Mouse (Mus musculus): ENCODE measurements around the gene Mdh1b. TPM values are rescaled to one million over a fixed set of nuclear protein-coding genes. Genes with fewer than 3 reads are reported as not detected.

Mdh1b gene
- polyA plus RNA-seq, 1 experiment from 2014 or later: 0.77 TPM

DNA sequence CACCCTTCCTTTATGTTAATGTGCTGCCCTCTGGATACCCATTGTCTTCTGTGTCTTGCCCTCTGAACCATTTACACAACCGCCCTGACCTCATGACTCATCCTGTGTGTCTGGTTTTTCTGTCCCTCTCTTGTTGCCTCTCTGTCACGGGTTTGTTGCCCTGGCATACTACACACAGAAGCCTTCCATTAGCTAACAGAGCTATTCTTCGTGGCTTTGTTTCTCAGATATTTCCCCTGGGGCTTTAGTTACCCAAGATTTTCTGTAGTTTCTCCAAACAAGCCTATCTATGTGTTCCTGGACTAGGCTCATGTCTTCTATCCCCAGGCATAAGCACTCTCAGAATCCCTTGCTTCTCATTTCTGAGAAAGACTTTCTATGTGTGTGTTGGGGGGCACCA, 21.2 kb downstream of the Mdh1b start:
- ATAC-seq (ENCODE audit: borderline replicate concordance, extremely low read depth, low FRiP score, low TSS enrichment): no peak
- Histone ChIP-seq H3K36me3 (no peaks in the 10 kb centered on the region), H3K4me2 (no peak overlapping the region), H3K9me3 (no peaks in the 10 kb centered on the region), H3K27ac (no peak overlapping the region), H3K27me3 (no peaks in the 10 kb centered on the region), H3K9ac (no peak overlapping the region), H3K4me3 (no peak overlapping the region), H3K4me1 (no peaks in the 10 kb centered on the region; the same call in 1 of the 2 replicates)
- WGBS: 70% methylated on average over 3 of the region's 3 CpGs

DNA sequence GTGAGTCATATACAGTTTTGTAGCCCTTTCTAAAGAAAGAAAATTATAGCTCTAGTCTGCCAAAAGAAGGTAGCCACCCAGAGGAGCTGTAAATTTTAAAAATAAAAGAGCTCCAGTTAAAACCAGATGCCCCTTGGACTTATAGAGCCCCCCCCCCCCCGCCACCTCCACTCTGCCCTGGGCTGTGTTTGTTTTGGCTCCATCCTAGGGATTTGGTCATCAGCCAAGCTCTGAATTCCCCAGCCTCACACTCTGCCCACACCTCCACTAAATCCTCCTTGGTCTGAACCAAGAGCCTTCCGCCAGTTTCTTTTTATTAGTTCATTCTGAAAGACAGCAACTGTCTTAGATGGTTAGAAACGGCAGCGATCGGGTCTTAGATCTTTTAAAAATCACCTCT, 24.4 kb downstream of the Mdh1b start:
- H3K27me3 ChIP-seq: no peaks in the 10 kb centered on the region
- H3K9me3 ChIP-seq: no peaks in the 10 kb centered on the region
- H3K36me3 ChIP-seq: no peaks in the 10 kb centered on the region
- H3K9ac ChIP-seq: no peak overlapping the region
- H3K4me2 ChIP-seq: no peak overlapping the region
- no peak; the same call in 1 of the 2 replicates for ATAC-seq (ENCODE audit: borderline replicate concordance, extremely low read depth, low FRiP score, low TSS enrichment)
- no peaks in the 10 kb centered on the region; the same call in 1 of the 2 replicates for H3K4me1 ChIP-seq
- no peak overlapping the region for H3K4me3 ChIP-seq
- no peak overlapping the region; the same call in 1 of the 2 replicates for H3K27ac ChIP-seq
- 49% methylated on average over 5 of the region's 5 CpGs for WGBS

DNA sequence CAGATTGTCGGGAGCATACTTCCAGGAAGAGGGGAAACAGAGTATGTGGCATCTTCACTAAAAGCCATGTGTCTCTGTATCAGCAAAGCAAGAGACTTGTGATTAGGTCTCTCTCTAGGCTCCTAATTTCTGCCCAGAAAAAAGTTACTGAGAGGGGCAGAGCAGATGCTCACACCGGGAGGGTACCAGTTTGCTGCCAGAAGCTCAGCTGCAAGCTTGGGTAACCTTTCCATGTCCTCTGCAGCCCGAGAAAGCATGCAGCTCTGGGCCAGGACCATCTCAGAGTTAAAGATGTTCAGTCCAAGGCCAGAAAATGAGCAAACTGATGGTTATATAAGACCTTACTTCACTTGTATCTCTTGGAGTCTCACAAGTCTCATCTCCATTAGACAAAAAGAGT, 33.3 kb downstream of the Mdh1b start:
- ATAC-seq (ENCODE audit: borderline replicate concordance, extremely low read depth, low FRiP score, low TSS enrichment): no peak
- Histone ChIP-seq H3K27ac (no peak overlapping the region), H3K27me3 (no peaks in the 10 kb centered on the region), H3K4me2 (no peak overlapping the region), H3K9ac (no peak overlapping the region), H3K4me1 (no peaks in the 10 kb centered on the region), H3K4me3 (no peak overlapping the region), H3K9me3 (no peaks in the 10 kb centered on the region), H3K36me3 (no peaks in the 10 kb centered on the region)
- 64% methylated on average over 3 of the region's 3 CpGs for WGBS

DNA sequence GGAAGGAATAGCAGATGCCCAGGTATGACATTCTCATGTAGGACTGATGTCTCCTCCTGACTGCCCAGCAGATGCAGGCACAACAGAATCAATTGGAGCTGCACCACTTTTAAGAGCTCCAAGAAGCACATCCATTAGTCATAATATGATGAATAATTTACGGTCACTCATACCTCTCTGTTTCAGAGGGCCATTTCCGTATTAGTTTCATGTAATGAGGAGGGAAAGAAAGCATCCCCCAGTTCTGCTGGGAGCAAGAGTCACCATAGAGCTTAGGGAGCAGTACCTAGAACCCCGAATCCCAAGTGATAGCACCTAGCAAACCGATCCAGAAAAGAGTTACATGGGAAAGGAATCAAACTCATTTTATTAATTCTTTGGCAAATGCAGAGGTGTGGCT, 43.3 kb downstream of the Mdh1b start, which contains the start of gene Dytn:
Gene Dytn, minus strand, starts transcription at position 101 of the 400 bp plus-strand sequence.
- 87% methylated on average over 4 of the region's 4 CpGs for whole genome bisulfite sequencing
- Histone ChIP-seq H3K36me3 (no peaks in the 10 kb centered on the region), H3K9me3 (no peaks in the 10 kb centered on the region), H3K4me1 (no peaks in the 10 kb centered on the region), H3K9ac (no peak within 1 kb of the TSS), H3K4me2 (no peak within 1 kb of the TSS), H3K27me3 (no peaks in the 10 kb centered on the region), H3K4me3 (no peak within 1 kb of the TSS), H3K27ac (no peak within 1 kb of the TSS)
- no peak for ATAC-seq (ENCODE audit: borderline replicate concordance, extremely low read depth, low FRiP score, low TSS enrichment)

DNA sequence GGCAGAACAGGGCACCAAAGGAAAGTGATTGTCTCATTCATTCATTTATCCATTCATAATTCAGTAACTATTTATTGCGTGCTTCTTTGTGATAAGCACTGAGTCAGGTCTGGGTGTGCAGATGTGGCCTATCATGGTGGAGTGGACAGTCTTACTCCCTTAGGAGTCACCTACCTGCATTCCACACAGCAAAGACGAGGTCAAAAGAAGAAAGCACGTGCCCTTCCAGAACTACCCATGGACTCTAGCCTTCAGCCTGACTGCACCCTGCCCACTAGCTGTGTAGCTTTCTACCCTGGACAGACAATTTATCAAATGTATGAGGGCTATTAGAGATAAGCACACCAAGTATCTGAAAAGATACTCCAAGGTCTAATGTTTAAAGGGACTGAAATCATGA, 54.1 kb downstream of the Mdh1b start:
- ATAC-seq (ENCODE audit: borderline replicate concordance, extremely low read depth, low FRiP score, low TSS enrichment): no peak
- WGBS: 77% methylated on average over 3 of the region's 3 CpGs

DNA sequence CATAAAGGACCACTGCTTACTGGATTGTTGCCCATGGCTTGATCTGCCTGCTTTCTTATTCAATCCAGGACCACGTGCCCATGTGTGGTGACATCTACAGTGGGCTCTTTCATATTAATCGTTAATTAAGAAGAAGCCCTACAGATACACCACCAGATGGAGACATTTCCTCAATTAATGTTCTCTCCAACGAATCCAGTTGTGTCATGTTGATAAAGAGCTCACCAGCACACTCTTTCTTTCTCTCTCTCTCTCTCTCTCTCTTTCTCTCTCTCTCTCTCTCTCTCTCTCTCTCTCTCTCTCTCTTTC, 61.3 kb downstream of the Mdh1b start:
- WGBS: 4% methylated on average over 3 of the region's 3 CpGs
- H3K9ac ChIP-seq: no peak overlapping the region

More for the DNA sequence above, 54.1 kb downstream of the Mdh1b start:
- Histone ChIP-seq H3K4me2 (no peak overlapping the region), H3K4me3 (no peak overlapping the region), H3K9me3 (no peaks in the 10 kb centered on the region), H3K36me3 (no peaks in the 10 kb centered on the region), H3K27me3 (no peaks in the 10 kb centered on the region), H3K4me1 (no peaks in the 10 kb centered on the region), H3K27ac (no peak overlapping the region), H3K9ac (no peak overlapping the region)

DNA sequence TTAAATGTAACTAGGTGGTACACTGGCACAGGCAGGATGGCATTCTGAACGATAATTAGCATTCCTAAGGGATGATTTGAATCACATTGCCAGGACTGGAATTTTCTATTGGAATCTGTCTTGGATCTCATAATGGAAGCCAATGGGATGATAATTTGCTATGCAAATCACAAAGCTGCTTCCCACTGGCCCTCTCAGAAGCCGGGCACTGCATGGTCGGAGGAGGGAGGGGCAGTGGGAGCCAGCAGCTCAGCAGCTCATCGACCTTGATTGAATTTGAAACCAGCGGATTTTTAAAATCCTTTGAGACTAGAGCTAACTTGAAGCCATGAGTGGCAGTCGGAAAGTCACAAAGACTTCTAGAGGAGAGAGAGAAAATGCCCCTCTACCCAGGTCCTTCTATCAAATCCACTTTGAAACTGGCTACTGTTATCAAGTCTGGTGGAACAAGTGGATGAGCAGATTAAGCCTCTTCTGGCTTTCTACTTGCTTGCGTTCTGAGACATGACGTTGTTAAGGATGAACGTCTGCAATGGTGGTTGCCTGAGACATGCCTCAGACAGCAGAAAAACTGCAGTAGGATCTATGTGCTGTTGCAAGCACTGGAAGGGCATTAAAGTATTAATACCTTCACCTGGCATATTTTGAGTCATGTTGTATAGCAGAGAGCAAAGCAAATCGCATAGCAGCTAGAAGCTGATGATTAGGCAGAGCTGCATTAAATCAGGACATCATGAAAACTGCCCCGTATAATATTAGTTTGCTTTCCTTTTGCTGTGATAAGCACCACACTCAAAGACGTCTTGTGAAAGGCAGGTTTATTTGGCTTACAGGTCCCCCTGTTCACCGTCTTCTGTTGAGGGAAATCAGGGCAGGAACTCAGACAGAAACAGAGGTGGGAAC, 61.9 kb downstream of the Mdh1b start:
- no peaks in the 10 kb centered on the region for H3K4me1 ChIP-seq
- 0 out of 2 replicates have a peak overlapping the region, but pooled peaks have one; percentile 22 for H3K4me2 ChIP-seq
- H3K27ac ChIP-seq: no peak overlapping the region
- H3K9ac ChIP-seq: no peak overlapping the region
- no peaks in the 10 kb centered on the region for H3K36me3 ChIP-seq
- no peaks in the 10 kb centered on the region for H3K9me3 ChIP-seq
- no peak for ATAC-seq (ENCODE audit: borderline replicate concordance, extremely low read depth, low FRiP score, low TSS enrichment)
- peaks cover 9% of the 10 kb centered on the region; the same call in 1 of the 2 replicates for H3K27me3 ChIP-seq
- WGBS: 25% methylated on average over 13 of the region's 13 CpGs
- H3K4me3 ChIP-seq: no peak overlapping the region

More for the DNA sequence above, 61.3 kb downstream of the Mdh1b start:
- no peak for ATAC-seq (ENCODE audit: borderline replicate concordance, extremely low read depth, low FRiP score, low TSS enrichment)
- Histone ChIP-seq H3K4me2 (0 out of 2 replicates have a peak overlapping the region, but pooled peaks have one; percentile 22), H3K4me3 (no peak overlapping the region), H3K4me1 (no peaks in the 10 kb centered on the region), H3K9me3 (no peaks in the 10 kb centered on the region), H3K27ac (no peak overlapping the region), H3K36me3 (no peaks in the 10 kb centered on the region), H3K27me3 (peaks cover 9% of the 10 kb centered on the region; the same call in 1 of the 2 replicates)

DNA sequence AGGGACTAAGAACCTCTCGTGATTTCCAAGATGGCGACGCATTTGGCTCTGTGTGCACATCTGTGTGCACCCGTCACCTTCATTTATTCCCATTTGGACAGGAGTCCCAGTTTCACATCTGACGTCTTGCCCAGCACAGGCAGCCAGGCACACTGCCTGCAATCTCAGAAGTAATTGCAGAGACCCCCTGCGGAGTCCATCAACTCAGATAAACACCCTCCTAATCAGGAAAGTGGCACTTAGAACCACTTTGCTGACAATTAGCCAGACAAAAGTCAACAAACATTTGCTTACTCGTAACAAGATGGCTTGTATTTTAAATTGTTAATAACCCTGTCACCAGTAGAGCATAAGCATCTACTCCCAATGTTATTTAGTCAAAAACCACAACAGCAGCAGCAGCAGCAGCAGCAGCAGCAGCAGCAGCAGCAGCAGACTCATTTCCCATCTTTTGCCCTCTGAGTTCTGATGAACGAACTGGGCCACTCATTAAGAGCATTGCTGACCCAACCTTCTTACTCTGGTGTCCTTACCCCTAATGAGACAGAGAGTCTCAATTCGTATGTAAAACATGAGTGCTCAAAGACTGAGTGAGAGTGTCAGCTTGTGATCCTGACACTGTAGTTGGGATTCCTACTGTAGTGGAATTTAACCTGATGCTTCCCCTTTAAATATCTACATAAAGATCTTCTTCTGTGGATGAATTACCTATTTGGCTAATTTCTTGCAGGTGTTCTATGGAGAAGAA, 62.7 kb downstream of the Mdh1b start:
- ATAC-seq (ENCODE audit: borderline replicate concordance, extremely low read depth, low FRiP score, low TSS enrichment): no peak

DNA sequence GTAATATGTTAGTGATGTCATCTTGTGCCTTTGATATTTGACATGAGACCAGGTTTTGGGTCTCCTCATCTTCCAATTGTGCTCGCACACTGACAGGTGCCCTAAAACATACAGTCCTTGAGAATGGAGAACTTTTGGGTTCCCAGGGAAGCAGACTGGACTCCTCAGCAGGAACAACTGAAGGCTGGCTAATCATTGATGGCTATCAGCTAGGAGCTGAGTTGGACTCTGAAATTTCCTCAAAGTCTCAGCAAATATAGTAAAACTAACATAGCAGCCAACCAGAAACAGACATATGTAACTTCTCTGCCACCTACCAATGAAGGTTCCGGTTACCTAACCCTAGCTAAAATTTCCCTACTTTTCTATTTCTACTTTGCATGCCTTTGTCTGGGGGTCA, 64.0 kb downstream of the Mdh1b start:
- ATAC-seq (ENCODE audit: borderline replicate concordance, extremely low read depth, low FRiP score, low TSS enrichment): no peak
- Histone ChIP-seq H3K9ac (no peak overlapping the region), H3K27ac (no peak overlapping the region), H3K36me3 (no peaks in the 10 kb centered on the region), H3K9me3 (no peaks in the 10 kb centered on the region), H3K4me1 (no peaks in the 10 kb centered on the region), H3K4me2 (no peak overlapping the region), H3K4me3 (no peak overlapping the region), H3K27me3 (peaks cover 9% of the 10 kb centered on the region; the same call in 1 of the 2 replicates)
- 90% methylated on average over 2 of the region's 2 CpGs for WGBS

More for the DNA sequence above, 62.7 kb downstream of the Mdh1b start:
- Histone ChIP-seq H3K36me3 (no peaks in the 10 kb centered on the region), H3K27me3 (peaks cover 9% of the 10 kb centered on the region; the same call in 1 of the 2 replicates), H3K9me3 (no peaks in the 10 kb centered on the region), H3K9ac (no peak overlapping the region), H3K27ac (no peak overlapping the region), H3K4me1 (no peaks in the 10 kb centered on the region), H3K4me3 (no peak overlapping the region), H3K4me2 (no peak overlapping the region)
- 37% methylated on average over 9 of the region's 9 CpGs for WGBS

DNA sequence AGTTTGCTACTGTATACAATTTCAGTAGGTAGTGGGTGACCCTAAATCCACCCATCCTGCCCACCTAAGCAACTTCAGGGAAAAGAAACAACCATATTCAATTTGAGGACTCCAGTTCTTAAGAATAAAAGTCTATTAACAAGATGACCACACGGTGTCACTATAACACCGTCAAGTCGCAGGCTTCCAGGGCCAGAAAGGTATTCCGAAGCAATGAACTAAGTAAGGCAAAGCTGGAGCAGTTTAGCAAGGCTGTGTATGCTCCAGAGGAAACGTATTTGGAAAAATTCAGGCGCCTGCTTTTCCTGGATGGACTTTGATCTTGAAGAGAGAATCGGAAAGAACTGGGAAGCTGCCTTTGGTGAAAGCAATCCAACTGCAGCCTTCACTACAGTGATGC, 70.5 kb downstream of the Mdh1b start:
- 2% methylated on average over 7 of the region's 7 CpGs for WGBS
- Histone ChIP-seq H3K9me3 (no peaks in the 10 kb centered on the region), H3K4me3 (no peak overlapping the region), H3K4me1 (no peaks in the 10 kb centered on the region), H3K9ac (no peak overlapping the region), H3K4me2 (no peak overlapping the region), H3K36me3 (no peaks in the 10 kb centered on the region), H3K27ac (no peak overlapping the region), H3K27me3 (no peaks in the 10 kb centered on the region)
- no peak for ATAC-seq (ENCODE audit: borderline replicate concordance, extremely low read depth, low FRiP score, low TSS enrichment)

DNA sequence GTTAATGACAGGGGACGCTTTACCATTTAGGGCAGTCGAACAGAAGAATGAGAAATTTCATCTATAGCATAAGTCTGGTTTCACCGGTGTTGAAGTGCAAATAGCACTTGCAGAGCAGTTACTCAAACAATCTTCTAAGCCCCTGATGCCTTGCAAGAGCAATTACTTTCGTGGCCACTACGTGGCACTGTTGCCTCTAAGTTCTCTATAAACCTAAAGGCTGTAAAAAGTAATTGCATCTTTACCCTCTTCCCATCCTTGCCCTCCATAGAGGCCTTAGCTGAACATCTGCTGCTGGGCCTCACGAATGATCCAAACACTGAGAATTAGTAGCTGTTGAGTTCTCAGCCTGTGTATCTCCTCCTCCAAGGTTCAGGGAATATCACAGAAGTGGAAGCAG, 72.1 kb downstream of the Mdh1b start:
- H3K27me3 ChIP-seq: no peaks in the 10 kb centered on the region
- no peaks in the 10 kb centered on the region for H3K9me3 ChIP-seq
- H3K36me3 ChIP-seq: no peaks in the 10 kb centered on the region
- no peak for ATAC-seq (ENCODE audit: borderline replicate concordance, extremely low read depth, low FRiP score, low TSS enrichment)
- WGBS: 11% methylated on average over 6 of the region's 6 CpGs
- no peak overlapping the region for H3K27ac ChIP-seq
- no peak overlapping the region for H3K4me2 ChIP-seq
- H3K9ac ChIP-seq: no peak overlapping the region
- H3K4me1 ChIP-seq: no peaks in the 10 kb centered on the region
- no peak overlapping the region for H3K4me3 ChIP-seq
